Mouse (Mus musculus): ENCODE measurements around the gene Kcnj14. TPM values are rescaled to one million over a fixed set of nuclear protein-coding genes. Genes with fewer than 3 reads are reported as not detected.

The Kcnj14 gene
- polyA plus RNA-seq, 1 experiment from 2014 or later: 0.20 TPM

DNA sequence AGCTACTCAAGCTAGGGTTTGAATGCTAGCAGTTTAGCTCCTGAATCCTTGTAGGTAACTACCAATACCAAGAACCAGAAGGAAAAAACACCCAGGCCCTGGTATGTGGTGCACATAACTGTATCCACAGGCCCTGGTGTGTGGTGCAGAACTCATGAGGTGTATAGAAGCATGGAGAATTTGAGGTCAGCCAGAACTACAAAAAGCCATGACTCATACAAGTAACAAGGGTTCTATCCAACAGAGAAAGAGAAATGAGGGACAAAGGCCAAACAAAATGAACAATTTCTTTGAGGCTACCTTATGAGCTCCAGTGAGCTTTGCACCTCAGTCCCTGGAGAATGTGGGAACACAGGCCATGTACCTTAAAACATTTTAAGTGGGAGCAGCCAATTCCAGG lies 3.7 kb downstream of the Kcnj14 start:
- Histone ChIP-seq H3K9ac (replicated peaks; ENCODE audit: low read depth) (no peak overlapping the region), H3K4me1 (ENCODE audit: insufficient read depth, low read depth, low read length) (no peaks in the 10 kb centered on the region), H3K4me3 (ENCODE audit: low read depth, low read length) (no peak overlapping the region), H3K27me3 (replicated peaks; ENCODE audit: insufficient read depth, low read length) (no peaks in the 10 kb centered on the region), H3K36me3 (ENCODE audit: insufficient read depth, low read length) (peaks cover 6% of the 10 kb centered on the region; the same call in 1 of the 2 replicates), H3K4me2 (replicated peaks; ENCODE audit: low read depth, low read length) (no peak overlapping the region), H3K9me3 (ENCODE audit: low read length) (no peaks in the 10 kb centered on the region), H3K27ac (ENCODE audit: low read length) (no peak overlapping the region)
- TF ChIP-seq CTCF (IDR thresholded peaks at IDR 0.05) (no peak), EP300 (IDR thresholded peaks at IDR 0.05) (no peak)
- ATAC-seq (no peak), DNase-seq (ENCODE audit: low spot score) (no peak)

DNA sequence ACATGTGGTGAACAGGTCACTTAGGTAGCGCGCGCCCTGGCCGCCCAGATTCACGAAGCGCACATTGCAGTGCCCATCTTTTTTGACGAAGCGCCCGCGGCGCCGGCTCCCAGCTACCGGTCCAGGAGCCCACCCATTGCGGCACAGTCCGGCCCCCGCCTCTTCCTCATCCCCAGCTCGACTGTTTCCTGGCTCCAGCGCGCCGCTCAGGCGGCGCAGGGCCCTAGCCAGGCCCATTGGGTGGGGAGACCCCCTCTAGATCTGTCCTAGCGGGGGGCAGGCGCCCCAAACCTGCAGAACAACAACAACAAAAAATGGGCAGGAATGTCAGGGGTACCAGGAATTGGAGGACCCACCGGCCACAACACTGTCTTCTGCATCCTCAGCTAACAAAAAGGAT lies 4.7 kb downstream of the Kcnj14 start:
- no peak for TF ChIP-seq CTCF (IDR thresholded peaks at IDR 0.05)
- no peak for TF ChIP-seq EP300 (IDR thresholded peaks at IDR 0.05)
- Histone ChIP-seq H3K9ac (replicated peaks; ENCODE audit: low read depth) (no peak overlapping the region), H3K27ac (ENCODE audit: low read length) (no peak overlapping the region), H3K4me2 (replicated peaks; ENCODE audit: low read depth, low read length) (0 out of 2 replicates have a peak overlapping the region, but pooled peaks have one; percentile 19), H3K4me1 (ENCODE audit: insufficient read depth, low read depth, low read length) (no peaks in the 10 kb centered on the region), H3K4me3 (ENCODE audit: low read depth, low read length) (no peak overlapping the region), H3K9me3 (ENCODE audit: low read length) (no peaks in the 10 kb centered on the region), H3K27me3 (replicated peaks; ENCODE audit: insufficient read depth, low read length) (no peaks in the 10 kb centered on the region), H3K36me3 (ENCODE audit: insufficient read depth, low read length) (no peaks in the 10 kb centered on the region)
- 15% methylated on average over 25 of the region's 25 CpGs for WGBS
- no peak for DNase-seq (ENCODE audit: low spot score)
- peak; percentile 33; the same call in 1 of the 2 replicates for ATAC-seq

DNA sequence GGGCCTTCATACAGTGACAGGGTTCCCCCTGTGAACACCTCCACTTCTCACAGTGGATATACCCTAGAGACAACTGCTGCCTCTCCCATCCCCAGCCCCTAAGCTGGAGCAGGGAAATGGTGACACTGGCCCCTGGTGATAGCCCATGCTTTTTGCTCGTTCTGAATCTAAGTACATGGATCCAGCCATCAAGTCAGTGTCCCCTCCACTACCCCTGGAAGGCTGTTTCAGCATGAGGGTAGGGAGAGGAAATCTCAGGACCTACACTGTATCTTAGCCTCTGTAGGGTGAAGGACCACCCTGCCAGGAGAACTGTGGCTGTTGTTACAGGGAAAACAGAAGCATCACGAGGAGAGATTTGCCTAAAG lies 8.6 kb downstream of the Kcnj14 start:
- no peak for DNase-seq (ENCODE audit: low spot score)
- no peak for TF ChIP-seq CTCF (IDR thresholded peaks at IDR 0.05)
- TF ChIP-seq EP300 (IDR thresholded peaks at IDR 0.05): no peak
- WGBS: 69% methylated on average over 2 of the region's 2 CpGs
- Histone ChIP-seq H3K4me3 (ENCODE audit: low read depth, low read length) (no peak overlapping the region), H3K36me3 (ENCODE audit: insufficient read depth, low read length) (peaks cover 11% of the 10 kb centered on the region), H3K4me1 (ENCODE audit: insufficient read depth, low read depth, low read length) (peaks cover 5% of the 10 kb centered on the region; the same call in 1 of the 2 replicates), H3K27ac (ENCODE audit: low read length) (no peak overlapping the region), H3K9ac (replicated peaks; ENCODE audit: low read depth) (no peak overlapping the region), H3K27me3 (replicated peaks; ENCODE audit: insufficient read depth, low read length) (no peaks in the 10 kb centered on the region), H3K9me3 (ENCODE audit: low read length) (no peaks in the 10 kb centered on the region), H3K4me2 (replicated peaks; ENCODE audit: low read depth, low read length) (no peak overlapping the region)
- ATAC-seq: no peak

GRCm38 (mm10) chr7:45815323-45815983 lies 9.1 kb downstream of the Kcnj14 start:
- ATAC-seq (no peak), DNase-seq (ENCODE audit: low spot score) (no peak)
- TF ChIP-seq CTCF (IDR thresholded peaks at IDR 0.05): no peak
- no peak for TF ChIP-seq EP300 (IDR thresholded peaks at IDR 0.05)
- Histone ChIP-seq H3K9me3 (ENCODE audit: low read length) (no peaks in the 10 kb centered on the region), H3K4me3 (ENCODE audit: low read depth, low read length) (no peak overlapping the region), H3K27me3 (replicated peaks; ENCODE audit: insufficient read depth, low read length) (no peaks in the 10 kb centered on the region), H3K9ac (replicated peaks; ENCODE audit: low read depth) (no peak overlapping the region), H3K27ac (ENCODE audit: low read length) (no peak overlapping the region), H3K4me1 (ENCODE audit: insufficient read depth, low read depth, low read length) (peaks cover 5% of the 10 kb centered on the region; the same call in 1 of the 2 replicates), H3K4me2 (replicated peaks; ENCODE audit: low read depth, low read length) (no peak overlapping the region), H3K36me3 (ENCODE audit: insufficient read depth, low read length) (peaks cover 16% of the 10 kb centered on the region)
- 69% methylated on average over 10 of the region's 10 CpGs for WGBS

DNA sequence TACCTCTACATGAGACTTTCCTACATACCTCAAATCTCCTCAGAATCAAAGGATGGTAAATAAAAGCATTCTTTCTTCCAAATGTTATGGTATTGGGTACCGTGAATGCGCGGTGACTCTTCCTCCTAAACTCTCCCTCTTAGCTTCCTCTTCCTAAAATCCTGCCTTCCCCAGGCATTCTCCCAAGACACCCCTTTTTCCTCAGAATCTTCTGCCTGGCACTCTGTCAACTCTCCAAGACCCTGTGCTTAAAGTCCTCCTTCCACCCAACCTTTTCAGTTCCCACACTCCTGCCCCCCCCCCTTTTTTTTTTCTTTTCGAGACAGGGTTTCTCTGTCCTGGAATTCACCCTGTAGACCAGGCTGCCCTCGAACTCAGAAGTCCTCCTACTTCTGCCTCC lies 9.7 kb downstream of the Kcnj14 start:
- Histone ChIP-seq H3K9ac (replicated peaks; ENCODE audit: low read depth) (no peak overlapping the region), H3K9me3 (ENCODE audit: low read length) (no peaks in the 10 kb centered on the region), H3K4me2 (replicated peaks; ENCODE audit: low read depth, low read length) (peak overlapping the region; percentile 42), H3K27ac (ENCODE audit: low read length) (no peak overlapping the region), H3K36me3 (ENCODE audit: insufficient read depth, low read length) (peaks cover 22% of the 10 kb centered on the region), H3K4me3 (ENCODE audit: low read depth, low read length) (0 out of 2 replicates have a peak overlapping the region, but pooled peaks have one; percentile 8), H3K27me3 (replicated peaks; ENCODE audit: insufficient read depth, low read length) (no peaks in the 10 kb centered on the region), H3K4me1 (ENCODE audit: insufficient read depth, low read depth, low read length) (peaks cover 5% of the 10 kb centered on the region; the same call in 1 of the 2 replicates)
- no peak for DNase-seq (ENCODE audit: low spot score)
- TF ChIP-seq CTCF (IDR thresholded peaks at IDR 0.05) (no peak), EP300 (IDR thresholded peaks at IDR 0.05) (no peak)
- 1% methylated on average over 5 of the region's 5 CpGs for WGBS
- ATAC-seq: no peak

DNA sequence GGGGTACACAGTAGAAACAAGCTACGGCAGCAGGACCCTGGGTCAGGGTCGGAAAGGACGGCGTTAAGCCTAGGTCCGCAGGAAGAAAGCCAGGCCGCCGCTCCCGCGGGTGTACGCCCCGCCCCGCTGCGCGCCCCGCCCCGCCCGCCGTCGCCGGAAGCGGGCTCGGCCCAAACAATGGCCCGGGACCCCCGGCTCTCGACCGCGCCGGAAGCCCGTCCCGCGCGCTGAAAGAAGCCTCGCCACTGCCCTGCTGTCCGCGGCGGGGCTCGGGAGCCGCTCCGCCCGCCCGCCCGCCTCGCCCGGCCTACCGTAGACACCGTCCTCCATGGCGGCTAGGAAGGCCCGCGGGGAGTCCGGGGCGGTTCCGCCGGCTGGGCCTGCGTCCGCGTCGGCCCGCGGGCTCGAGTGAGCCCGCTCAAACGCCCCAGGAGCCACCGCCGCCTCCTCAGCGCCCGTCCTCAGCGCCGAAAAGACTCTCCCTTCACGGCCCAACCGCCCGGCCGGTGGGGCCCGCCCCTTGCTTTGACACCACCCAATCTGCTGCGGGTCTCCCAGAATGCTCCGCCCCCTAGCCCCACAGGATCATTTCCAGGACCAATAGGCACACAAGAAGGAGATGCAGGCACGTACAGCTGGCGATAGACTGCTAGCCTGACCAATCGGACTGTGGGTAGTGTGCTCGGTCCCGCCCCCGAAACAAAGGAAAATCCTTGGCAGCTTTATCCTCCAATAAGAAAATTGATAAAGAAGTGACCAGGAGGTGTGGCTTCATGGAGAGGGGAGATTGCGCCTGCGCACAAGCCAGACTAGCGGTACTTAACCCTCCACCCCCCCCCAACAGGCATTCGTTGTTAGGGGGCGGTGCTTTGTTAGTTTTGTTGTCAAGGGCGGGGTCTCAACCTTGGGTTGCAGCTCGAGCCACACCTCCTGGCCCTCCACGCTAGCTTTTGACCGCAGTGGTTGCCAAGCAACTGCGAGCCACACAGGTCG lies 10.5 kb downstream of the Kcnj14 start, which contains the start of gene Cyth2:
Gene Cyth2, minus strand, starts transcription at position 795 of the 993 bp plus-strand sequence.
- peak within 1 kb of the TSS; percentile 98 for H3K9ac ChIP-seq (replicated peaks; ENCODE audit: low read depth)
- H3K9me3 ChIP-seq (ENCODE audit: low read length): no peaks in the 10 kb centered on the region
- H3K4me1 ChIP-seq (ENCODE audit: insufficient read depth, low read depth, low read length): peaks cover 5% of the 10 kb centered on the region; the same call in 1 of the 2 replicates
- H3K27ac ChIP-seq (ENCODE audit: low read length): peak within 1 kb of the TSS; percentile 100
- no peaks in the 10 kb centered on the region for H3K27me3 ChIP-seq (replicated peaks; ENCODE audit: insufficient read depth, low read length)
- DNase-seq (ENCODE audit: low spot score): peak; percentile 100
- H3K4me2 ChIP-seq (replicated peaks; ENCODE audit: low read depth, low read length): peak within 1 kb of the TSS; percentile 89
- peaks cover 30% of the 10 kb centered on the region for H3K36me3 ChIP-seq (ENCODE audit: insufficient read depth, low read length)
- WGBS: under 1% methylated on average over 57 of the region's 92 CpGs
- peak; percentile 99 for ATAC-seq
- H3K4me3 ChIP-seq (ENCODE audit: low read depth, low read length): peak within 1 kb of the TSS; percentile 99
- TF ChIP-seq CTCF (IDR thresholded peaks at IDR 0.05) (0 out of 2 replicates have a peak, but pooled peaks have one; percentile 2), EP300 (IDR thresholded peaks at IDR 0.05) (no peak)

Measured in lung, postnatal 0 days (tissue).